Mouse (Mus musculus): ENCODE data around the gene Gal3st1.

The Gal3st1 gene

GRCm38 (mm10) chr11:4031961-4032360 is 48.5 kb downstream of the Gal3st1 start:
- no peak for DNase-seq (ENCODE audit: low spot score)

- no peak for DNase-seq (ENCODE audit: low spot score)
Observed at GRCm38 (mm10) chr11:4033471-4033870, 50.0 kb downstream of the Gal3st1 start.

GRCm38 (mm10) chr11:4034169-4034568 is 50.7 kb downstream of the Gal3st1 start:
- no peak for DNase-seq (ENCODE audit: low spot score)

- no peak for DNase-seq (ENCODE audit: low spot score)
Observed at GRCm38 (mm10) chr11:4035116-4035892, 51.9 kb downstream of the Gal3st1 start.

- DNase-seq (ENCODE audit: low spot score) = no peak
Observed at GRCm38 (mm10) chr11:4035916-4036315, 52.5 kb downstream of the Gal3st1 start.

GRCm38 (mm10) chr11:4036365-4037084 is 53.1 kb downstream of the Gal3st1 start:
- DNase-seq (ENCODE audit: low spot score) = no peak

- DNase-seq (ENCODE audit: low spot score) = no peak
Observed at GRCm38 (mm10) chr11:4039951-4040350, 56.5 kb downstream of the Gal3st1 start.

GRCm38 (mm10) chr11:4041123-4041625 is 57.7 kb downstream of the Gal3st1 start:
- DNase-seq (ENCODE audit: low spot score) = no peak

GRCm38 (mm10) chr11:4043081-4043480 is 59.6 kb downstream of the Gal3st1 start:
- DNase-seq (ENCODE audit: low spot score) = no peak

GRCm38 (mm10) chr11:4046526-4046925 is 63.1 kb downstream of the Gal3st1 start:
- no peak for DNase-seq (ENCODE audit: low spot score)

- no peak for DNase-seq (ENCODE audit: low spot score)
Observed at GRCm38 (mm10) chr11:4047766-4048165, 64.3 kb downstream of the Gal3st1 start.

GRCm38 (mm10) chr11:4048438-4048837 is 65.0 kb downstream of the Gal3st1 start:
- DNase-seq (ENCODE audit: low spot score) = no peak
